Mouse (Mus musculus) neural tube, embryonic 15.5 days (tissue): Measurements from ENCODE around the gene Nrsn2. TPM values are rescaled to one million over a fixed set of nuclear protein-coding genes. Genes with fewer than 3 reads are reported as not detected.

ENCODE experiments used
- ATAC-seq: fragments of 200-750 bp; cut with Nextera tagmentation; 2 replicates; pipeline ENCODE4 v1.8.0; 2017; ENCODE audit warnings: mild to moderate bottlenecking, moderate TSS enrichment, moderate library complexity; ENCODE audit not compliant: low FRiP score
- H3K27ac ChIP-seq: fragments of 300-500 bp; sonication (generic); replicated peaks from 2 replicates; pipeline ENCODE4 v1.5.1; 2015; ENCODE audit warnings: mild to moderate bottlenecking, inconsistent platforms
- H3K27me3 ChIP-seq: fragments of 300-500 bp; sonication (generic); replicated peaks from 2 replicates; pipeline ENCODE4 v1.6.1; 2015; ENCODE audit warnings: inconsistent platforms
- H3K36me3 ChIP-seq: fragments of 300-500 bp; sonication (generic); 2 replicates; pipeline ENCODE4 v1.6.1; 2015; ENCODE audit warnings: inconsistent platforms
- H3K4me1 ChIP-seq: fragments of 300-500 bp; sonication (generic); 2 replicates; pipeline ENCODE4 v1.6.1; 2015; ENCODE audit warnings: inconsistent platforms
- H3K4me2 ChIP-seq: fragments of 300-500 bp; sonication (generic); 2 replicates; pipeline ENCODE4 v1.6.1; 2015; ENCODE audit warnings: inconsistent platforms, mild to moderate bottlenecking, moderate library complexity
- H3K4me3 ChIP-seq: fragments of 300-500 bp; sonication (generic); replicated peaks from 2 replicates; pipeline ENCODE4 v1.5.1; 2015; ENCODE audit warnings: mild to moderate bottlenecking, inconsistent platforms
- H3K9ac ChIP-seq: fragments of 300-500 bp; sonication (generic); replicated peaks from 2 replicates; pipeline ENCODE4 v1.6.1; 2015; ENCODE audit warnings: mild to moderate bottlenecking, inconsistent platforms
- H3K9me3 ChIP-seq: fragments of 300-500 bp; sonication (generic); replicated peaks from 2 replicates; pipeline ENCODE4 v1.6.1; 2016; ENCODE audit warnings: inconsistent platforms
- whole genome bisulfite sequencing: fragments of 180-500 bp; shearing (Covaris S2); methylation state at CpG from one replicate; pipeline ENCODE4 v1.1.7; 2015; ENCODE audit warnings: mixed read lengths; 5-methylcytosine and 5-hydroxymethylcytosine counted together
- polyA plus RNA-seq: library from polyadenylated mRNA; unstranded; fragments of >200 nt; fragmentation: Nextera tagmentation; extraction: Ambion mirVana; gene quantifications from 2 replicates; pipeline ENCODE4 v1.2.1, GENCODE M21; 2015

Gene Nrsn2
- polyA plus RNA-seq, 1 experiment from 2014 or later: 60.3 TPM

- no peak overlapping the region for H3K9ac ChIP-seq
- no peaks in the 10 kb centered on the region for H3K27me3 ChIP-seq
- H3K4me2 ChIP-seq: no peak overlapping the region
- H3K4me1 ChIP-seq: no peaks in the 10 kb centered on the region
- 99% methylated on average over 6 of the region's 6 CpGs for WGBS
- H3K4me3 ChIP-seq: no peak overlapping the region
- no peak; the same call in 1 of the 2 replicates for ATAC-seq
- H3K27ac ChIP-seq: no peak overlapping the region
- H3K9me3 ChIP-seq: no peaks in the 10 kb centered on the region
- H3K36me3 ChIP-seq: peaks cover 91% of the 10 kb centered on the region
These were observed 54.2 kb downstream of the Nrsn2 start for GRCm38 (mm10) chr2:152322198-152322597.

GRCm38 (mm10) chr2:152321558-152321957, 54.9 kb downstream of the Nrsn2 start:
- Histone ChIP-seq H3K36me3 (peaks cover 91% of the 10 kb centered on the region), H3K4me3 (no peak overlapping the region), H3K27ac (no peak overlapping the region), H3K9me3 (no peaks in the 10 kb centered on the region), H3K4me2 (no peak overlapping the region), H3K27me3 (no peaks in the 10 kb centered on the region), H3K4me1 (no peaks in the 10 kb centered on the region), H3K9ac (no peak overlapping the region)
- 94% methylated on average over 5 of the region's 5 CpGs for WGBS
- no peak for ATAC-seq

Other genes with a start within 250 kb of the Nrsn2 start
- gene Tcf15, start 233.1 kb downstream of the Nrsn2 start, polyA plus RNA-seq: 2.1 and 4.0 TPM in 2 replicates
- 99.6 and 106 TPM in 2 replicates for gene Csnk2a1, start 149.8 kb downstream of the Nrsn2 start, polyA plus RNA-seq
- 30.1 and 34.0 TPM in 2 replicates for gene Tbc1d20, start 82.8 kb downstream of the Nrsn2 start, polyA plus RNA-seq
- 99.8 and 109 TPM in 2 replicates for gene Rbck1, start 44.0 kb downstream of the Nrsn2 start, polyA plus RNA-seq
- gene Trib3, start 32.6 kb downstream of the Nrsn2 start, polyA plus RNA-seq: 1.8 and 1.9 TPM in 2 replicates
- gene Sox12, start 21.4 kb upstream of the Nrsn2 start, polyA plus RNA-seq: 10.1 and 12.1 TPM in 2 replicates
- gene Zcchc3, start 38.4 kb upstream of the Nrsn2 start, polyA plus RNA-seq: 17.5 and 18.7 TPM in 2 replicates
- 1.2 and 1.5 TPM in 2 replicates for gene 6820408C15Rik, start 38.9 kb upstream of the Nrsn2 start, polyA plus RNA-seq
- not detected in 2 replicates for gene Defb23, start 88.0 kb upstream of the Nrsn2 start, polyA plus RNA-seq
- gene Defb20, start 100.4 kb upstream of the Nrsn2 start, polyA plus RNA-seq: not detected in 2 replicates
- not detected in 2 replicates for gene Defb22, start 113.5 kb upstream of the Nrsn2 start, polyA plus RNA-seq
- not detected in 2 replicates for gene Defb26, start 135.1 kb upstream of the Nrsn2 start, polyA plus RNA-seq
- gene Defb28, start 141.6 kb upstream of the Nrsn2 start, polyA plus RNA-seq: not detected in 2 replicates
- not detected in 2 replicates for gene Defb29, start 163.5 kb upstream of the Nrsn2 start, polyA plus RNA-seq
- gene Gm17416, start 192.7 kb upstream of the Nrsn2 start, polyA plus RNA-seq: not detected in 2 replicates
- not detected in 2 replicates for gene Defb21, start 196.1 kb upstream of the Nrsn2 start, polyA plus RNA-seq
- gene Defb19, start 203.7 kb upstream of the Nrsn2 start, polyA plus RNA-seq: not detected in 2 replicates
- not detected in 2 replicates for gene Defb45, start 222.8 kb upstream of the Nrsn2 start, polyA plus RNA-seq
- not detected in 2 replicates for gene Defb36, start 227.7 kb upstream of the Nrsn2 start, polyA plus RNA-seq
- not detected in 2 replicates for gene Defb25, start 246.4 kb upstream of the Nrsn2 start, polyA plus RNA-seq